Mouse (Mus musculus): ENCODE results near the gene Cux1.

DNA sequence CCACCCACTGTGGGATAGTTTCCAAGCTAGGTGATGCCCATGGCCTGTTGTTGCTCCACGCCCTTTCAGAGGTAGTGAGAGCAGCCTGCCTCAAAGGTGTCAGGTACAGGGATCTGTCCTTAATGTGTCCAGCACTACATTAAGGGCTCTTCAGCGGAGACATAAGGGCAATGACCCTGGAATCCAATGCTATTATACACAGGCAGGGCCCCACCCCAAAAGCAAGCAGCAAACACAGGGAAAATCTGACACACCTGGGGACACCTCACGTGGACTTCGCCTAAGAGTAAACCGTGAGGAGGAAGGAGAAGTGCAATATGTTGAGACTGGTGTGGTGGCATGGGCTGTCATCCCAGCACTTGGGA lies 40.8 kb downstream of the Cux1 start:
- no peak for TF ChIP-seq POLR2A (IDR thresholded peaks at IDR 0.05; ENCODE audit: insufficient read depth, low read depth, low read length)
- TF ChIP-seq CTCF (IDR thresholded peaks at IDR 0.05; ENCODE audit: insufficient read depth, low read depth, low read length) = no peak

Data from olfactory bulb, adult 2 months (tissue).